Mouse (Mus musculus): ENCODE results near the gene C1qtnf9. TPM values are rescaled to one million over a fixed set of nuclear protein-coding genes. Genes with fewer than 3 reads are reported as not detected.

C1qtnf9 gene
- polyA plus RNA-seq, 1 experiment from 2014 or later: 0.56 TPM

- 80% methylated on average over 8 of the region's 8 CpGs for WGBS
- Histone ChIP-seq H3K36me3 (ENCODE audit: insufficient read depth, low read length) (no peaks in the 10 kb centered on the region), H3K4me3 (ENCODE audit: low read length) (no peak overlapping the region), H3K4me1 (ENCODE audit: insufficient read depth, low read length) (no peaks in the 10 kb centered on the region), H3K9me3 (ENCODE audit: low read length) (no peaks in the 10 kb centered on the region), H3K27me3 (ENCODE audit: insufficient read depth, low read length) (no peaks in the 10 kb centered on the region), H3K4me2 (replicated peaks; ENCODE audit: low read depth, low read length) (no peak overlapping the region), H3K27ac (ENCODE audit: low read length) (no peak overlapping the region), H3K9ac (replicated peaks; ENCODE audit: low read length) (no peak overlapping the region)
- ATAC-seq (ENCODE audit: low FRiP score, low TSS enrichment): no peak
Measured at GRCm38 (mm10) chr14:60776521-60776920, 8.6 kb downstream of the C1qtnf9 start.

DNA sequence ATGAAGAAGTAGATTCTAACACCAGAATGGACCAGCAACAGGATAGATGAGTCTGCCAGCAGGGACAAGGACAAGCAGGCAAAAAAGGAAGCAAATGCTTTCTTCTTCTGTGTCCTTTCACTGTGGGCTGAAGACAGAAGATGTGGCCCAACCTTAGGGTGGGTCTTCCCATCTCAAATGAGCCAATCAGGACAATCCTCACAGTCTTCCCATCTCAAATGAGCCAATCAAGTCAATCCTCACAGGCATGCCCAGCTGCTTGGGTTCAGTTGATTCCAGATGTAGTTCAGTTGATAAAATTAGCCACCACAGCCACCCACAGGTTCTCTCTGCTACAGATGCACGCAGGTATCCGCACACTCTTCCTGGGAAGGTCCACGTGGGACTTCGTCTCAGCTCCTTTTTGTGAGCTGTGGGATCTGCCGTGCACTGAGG lies 9.6 kb downstream of the C1qtnf9 start:
- WGBS: 86% methylated on average over 5 of the region's 5 CpGs
- H3K9ac ChIP-seq (replicated peaks; ENCODE audit: low read length): no peak overlapping the region
- no peaks in the 10 kb centered on the region for H3K27me3 ChIP-seq (ENCODE audit: insufficient read depth, low read length)
- H3K4me2 ChIP-seq (replicated peaks; ENCODE audit: low read depth, low read length): no peak overlapping the region
- no peak overlapping the region for H3K27ac ChIP-seq (ENCODE audit: low read length)
- H3K4me3 ChIP-seq (ENCODE audit: low read length): no peak overlapping the region
- no peaks in the 10 kb centered on the region for H3K9me3 ChIP-seq (ENCODE audit: low read length)
- H3K36me3 ChIP-seq (ENCODE audit: insufficient read depth, low read length): no peaks in the 10 kb centered on the region
- ATAC-seq (ENCODE audit: low FRiP score, low TSS enrichment): no peak
- H3K4me1 ChIP-seq (ENCODE audit: insufficient read depth, low read length): no peaks in the 10 kb centered on the region

- H3K27me3 ChIP-seq (ENCODE audit: insufficient read depth, low read length): no peaks in the 10 kb centered on the region
Measured at GRCm38 (mm10) chr14:60779198-60779597, 11.3 kb downstream of the C1qtnf9 start.

DNA sequence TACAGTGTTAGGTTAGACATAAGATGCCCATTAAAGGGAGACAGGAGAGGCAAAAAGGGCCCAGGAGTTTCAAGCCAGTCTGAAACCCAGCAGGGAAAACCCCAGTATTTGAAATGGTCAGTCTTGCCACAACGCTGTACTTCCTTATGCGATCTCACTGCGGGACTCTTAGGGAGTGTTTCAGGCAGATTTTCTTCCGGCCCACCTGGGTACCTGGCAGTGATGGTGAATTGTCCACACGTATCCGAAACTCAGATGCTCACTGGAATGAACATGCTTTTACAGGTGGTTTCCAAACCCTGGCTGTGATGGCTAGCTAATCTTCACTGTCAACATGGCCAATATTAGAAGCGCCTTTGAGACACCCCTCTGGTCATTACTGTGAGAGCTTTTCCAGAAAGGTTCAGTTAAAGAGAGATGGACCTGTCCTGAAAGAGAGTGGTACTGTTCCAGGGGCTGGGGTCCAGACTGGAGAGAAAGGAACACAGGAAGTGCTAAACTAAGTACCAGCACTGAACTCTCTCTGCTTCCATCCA lies 14.3 kb downstream of the C1qtnf9 start:
- no peak for ATAC-seq (ENCODE audit: low FRiP score, low TSS enrichment)
- 50% methylated on average over 7 of the region's 7 CpGs for WGBS
- no peaks in the 10 kb centered on the region for H3K36me3 ChIP-seq (ENCODE audit: insufficient read depth, low read length)
- H3K27me3 ChIP-seq (ENCODE audit: insufficient read depth, low read length): no peaks in the 10 kb centered on the region
- no peak overlapping the region for H3K4me2 ChIP-seq (replicated peaks; ENCODE audit: low read depth, low read length)
- no peak overlapping the region for H3K9ac ChIP-seq (replicated peaks; ENCODE audit: low read length)
- H3K4me1 ChIP-seq (ENCODE audit: insufficient read depth, low read length): peaks cover 9% of the 10 kb centered on the region; the same call in 1 of the 2 replicates
- no peaks in the 10 kb centered on the region for H3K9me3 ChIP-seq (ENCODE audit: low read length)
- H3K4me3 ChIP-seq (ENCODE audit: low read length): no peak overlapping the region
- no peak overlapping the region for H3K27ac ChIP-seq (ENCODE audit: low read length)

More at GRCm38 (mm10) chr14:60779198-60779597, 11.3 kb downstream of the C1qtnf9 start:
- Histone ChIP-seq H3K27ac (ENCODE audit: low read length) (no peak overlapping the region), H3K36me3 (ENCODE audit: insufficient read depth, low read length) (no peaks in the 10 kb centered on the region), H3K4me2 (replicated peaks; ENCODE audit: low read depth, low read length) (no peak overlapping the region), H3K4me1 (ENCODE audit: insufficient read depth, low read length) (no peaks in the 10 kb centered on the region), H3K4me3 (ENCODE audit: low read length) (no peak overlapping the region), H3K9ac (replicated peaks; ENCODE audit: low read length) (no peak overlapping the region), H3K9me3 (ENCODE audit: low read length) (no peaks in the 10 kb centered on the region)
- 98% methylated on average over 7 of the region's 7 CpGs for WGBS
- no peak for ATAC-seq (ENCODE audit: low FRiP score, low TSS enrichment)

DNA sequence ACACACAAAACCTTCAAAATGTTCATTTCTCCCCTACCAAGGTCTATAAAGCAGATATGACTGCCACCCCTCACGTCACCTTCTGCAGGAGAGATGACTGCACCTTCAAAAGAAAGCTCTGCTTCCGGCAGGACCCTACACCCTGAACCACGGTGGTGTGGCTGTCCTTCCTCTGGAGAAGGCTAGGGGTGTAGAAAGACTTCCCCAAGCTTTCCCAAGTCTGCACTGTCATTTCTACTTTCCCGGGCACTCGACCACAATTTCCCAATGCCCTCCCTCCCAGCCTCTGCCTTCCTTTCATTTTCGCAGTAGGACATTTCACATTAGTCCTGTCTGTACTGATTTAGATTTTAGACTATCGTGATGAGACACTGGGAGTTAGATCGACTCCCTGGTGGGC lies 15.3 kb downstream of the C1qtnf9 start:
- Histone ChIP-seq H3K9me3 (ENCODE audit: low read length) (no peaks in the 10 kb centered on the region), H3K27ac (ENCODE audit: low read length) (no peak overlapping the region), H3K4me1 (ENCODE audit: insufficient read depth, low read length) (peaks cover 9% of the 10 kb centered on the region; the same call in 1 of the 2 replicates), H3K4me3 (ENCODE audit: low read length) (no peak overlapping the region), H3K9ac (replicated peaks; ENCODE audit: low read length) (no peak overlapping the region), H3K27me3 (ENCODE audit: insufficient read depth, low read length) (no peaks in the 10 kb centered on the region), H3K36me3 (ENCODE audit: insufficient read depth, low read length) (peaks cover 8% of the 10 kb centered on the region; the same call in 1 of the 2 replicates), H3K4me2 (replicated peaks; ENCODE audit: low read depth, low read length) (no peak overlapping the region)
- 50% methylated on average over 8 of the region's 8 CpGs for WGBS
- ATAC-seq (ENCODE audit: low FRiP score, low TSS enrichment): no peak

GRCm38 (mm10) chr14:60784427-60785315 lies 16.7 kb downstream of the C1qtnf9 start, which contains the start of gene Mipep:
TSS of gene Mipep (plus strand) at chr14:60784573.
- H3K4me2 ChIP-seq (replicated peaks; ENCODE audit: low read depth, low read length): peak within 1 kb of the TSS; percentile 71
- H3K9me3 ChIP-seq (ENCODE audit: low read length): no peaks in the 10 kb centered on the region
- peak; percentile 90 for ATAC-seq (ENCODE audit: low FRiP score, low TSS enrichment)
- H3K9ac ChIP-seq (replicated peaks; ENCODE audit: low read length): peak within 1 kb of the TSS; percentile 81
- peaks cover 9% of the 10 kb centered on the region; the same call in 1 of the 2 replicates for H3K4me1 ChIP-seq (ENCODE audit: insufficient read depth, low read length)
- no peaks in the 10 kb centered on the region for H3K27me3 ChIP-seq (ENCODE audit: insufficient read depth, low read length)
- H3K27ac ChIP-seq (ENCODE audit: low read length): no peak within 1 kb of the TSS
- H3K36me3 ChIP-seq (ENCODE audit: insufficient read depth, low read length): peaks cover 9% of the 10 kb centered on the region; the same call in 1 of the 2 replicates
- peak within 1 kb of the TSS; percentile 79 for H3K4me3 ChIP-seq (ENCODE audit: low read length)
- under 1% methylated on average over 61 of the region's 61 CpGs for WGBS

GRCm38 (mm10) chr14:60790103-60790502 lies 22.2 kb downstream of the C1qtnf9 start:
- no peaks in the 10 kb centered on the region for H3K27me3 ChIP-seq (ENCODE audit: insufficient read depth, low read length)
- WGBS: 38% methylated on average over 3 of the region's 3 CpGs
- peaks cover 8% of the 10 kb centered on the region; the same call in 1 of the 2 replicates for H3K4me1 ChIP-seq (ENCODE audit: insufficient read depth, low read length)
- no peak overlapping the region for H3K27ac ChIP-seq (ENCODE audit: low read length)
- no peak overlapping the region for H3K4me2 ChIP-seq (replicated peaks; ENCODE audit: low read depth, low read length)
- no peak overlapping the region for H3K9ac ChIP-seq (replicated peaks; ENCODE audit: low read length)
- H3K4me3 ChIP-seq (ENCODE audit: low read length): no peak overlapping the region
- peak; percentile 51; the same call in 1 of the 2 replicates for ATAC-seq (ENCODE audit: low FRiP score, low TSS enrichment)
- H3K36me3 ChIP-seq (ENCODE audit: insufficient read depth, low read length): peaks cover 20% of the 10 kb centered on the region; the same call in 1 of the 2 replicates
- H3K9me3 ChIP-seq (ENCODE audit: low read length): no peaks in the 10 kb centered on the region

- Histone ChIP-seq H3K4me2 (replicated peaks; ENCODE audit: low read depth, low read length) (no peak overlapping the region), H3K27ac (ENCODE audit: low read length) (no peak overlapping the region), H3K4me1 (ENCODE audit: insufficient read depth, low read length) (no peaks in the 10 kb centered on the region), H3K36me3 (ENCODE audit: insufficient read depth, low read length) (peaks cover 19% of the 10 kb centered on the region), H3K4me3 (ENCODE audit: low read length) (no peak overlapping the region), H3K9me3 (ENCODE audit: low read length) (no peaks in the 10 kb centered on the region), H3K27me3 (ENCODE audit: insufficient read depth, low read length) (no peaks in the 10 kb centered on the region), H3K9ac (replicated peaks; ENCODE audit: low read length) (no peak overlapping the region)
- no peak for ATAC-seq (ENCODE audit: low FRiP score, low TSS enrichment)
- 74% methylated on average over 4 of the region's 4 CpGs for WGBS
Measured at GRCm38 (mm10) chr14:60796600-60797322, 28.8 kb downstream of the C1qtnf9 start.

DNA sequence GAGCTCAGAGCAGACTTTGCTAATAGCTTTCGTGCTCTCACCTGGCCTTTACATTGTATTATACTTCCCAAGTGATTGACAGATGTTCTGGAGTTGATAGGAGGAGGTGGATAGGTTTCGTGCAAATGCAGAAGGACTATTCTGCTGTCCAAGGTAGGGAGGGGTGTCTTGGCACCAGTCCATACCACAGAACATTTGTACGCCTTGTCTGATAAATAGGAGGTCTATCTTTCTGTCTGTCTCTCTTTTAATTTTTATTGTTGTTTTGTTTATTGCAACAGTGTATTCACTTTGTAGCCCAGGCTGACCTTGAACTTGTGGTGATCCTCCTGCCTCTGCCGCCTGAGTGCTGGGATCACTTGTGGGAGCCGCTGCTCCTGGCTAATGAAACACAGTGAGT lies 29.7 kb downstream of the C1qtnf9 start:
- H3K27ac ChIP-seq (ENCODE audit: low read length): no peak overlapping the region
- H3K4me1 ChIP-seq (ENCODE audit: insufficient read depth, low read length): no peaks in the 10 kb centered on the region
- no peak overlapping the region for H3K4me2 ChIP-seq (replicated peaks; ENCODE audit: low read depth, low read length)
- H3K36me3 ChIP-seq (ENCODE audit: insufficient read depth, low read length): peaks cover 22% of the 10 kb centered on the region
- no peak for ATAC-seq (ENCODE audit: low FRiP score, low TSS enrichment)
- WGBS: 90% methylated on average over 5 of the region's 5 CpGs
- H3K9me3 ChIP-seq (ENCODE audit: low read length): no peaks in the 10 kb centered on the region
- no peaks in the 10 kb centered on the region for H3K27me3 ChIP-seq (ENCODE audit: insufficient read depth, low read length)
- H3K9ac ChIP-seq (replicated peaks; ENCODE audit: low read length): no peak overlapping the region
- H3K4me3 ChIP-seq (ENCODE audit: low read length): no peak overlapping the region
